Mouse (Mus musculus) megakaryocyte-erythroid progenitor cell, adult 5-6 weeks (primary cell): Measurements from ENCODE around the gene Etfa. TPM values are rescaled to one million over a fixed set of nuclear protein-coding genes. Genes with fewer than 3 reads are reported as not detected.

ENCODE experiments used
- ATAC-seq: replicated peaks from 2 replicates; pipeline ENCODE4 v1.8.0; 2016; ENCODE audit warnings: mild to moderate bottlenecking, inconsistent platforms; ENCODE audit not compliant: severe bottlenecking, poor library complexity, low FRiP score, low TSS enrichment
- total RNA-seq, 2 experiments: library from RNA; stranded (forward) in 1 of 2; stranded (reverse) in 1 of 2; fragments of 200-1000, 215-1000 nt in 1 of 2; fragments of >200 nt in 1 of 2; fragmentation: Nextera tagmentation in 1 of 2; gene quantifications; 2 replicates each; pipeline ENCODE4 v1.2.3; 2014 to 2017

Etfa gene
- total RNA-seq, 2 experiments from 2014 or later, result 72.0 to 115 TPM

DNA sequence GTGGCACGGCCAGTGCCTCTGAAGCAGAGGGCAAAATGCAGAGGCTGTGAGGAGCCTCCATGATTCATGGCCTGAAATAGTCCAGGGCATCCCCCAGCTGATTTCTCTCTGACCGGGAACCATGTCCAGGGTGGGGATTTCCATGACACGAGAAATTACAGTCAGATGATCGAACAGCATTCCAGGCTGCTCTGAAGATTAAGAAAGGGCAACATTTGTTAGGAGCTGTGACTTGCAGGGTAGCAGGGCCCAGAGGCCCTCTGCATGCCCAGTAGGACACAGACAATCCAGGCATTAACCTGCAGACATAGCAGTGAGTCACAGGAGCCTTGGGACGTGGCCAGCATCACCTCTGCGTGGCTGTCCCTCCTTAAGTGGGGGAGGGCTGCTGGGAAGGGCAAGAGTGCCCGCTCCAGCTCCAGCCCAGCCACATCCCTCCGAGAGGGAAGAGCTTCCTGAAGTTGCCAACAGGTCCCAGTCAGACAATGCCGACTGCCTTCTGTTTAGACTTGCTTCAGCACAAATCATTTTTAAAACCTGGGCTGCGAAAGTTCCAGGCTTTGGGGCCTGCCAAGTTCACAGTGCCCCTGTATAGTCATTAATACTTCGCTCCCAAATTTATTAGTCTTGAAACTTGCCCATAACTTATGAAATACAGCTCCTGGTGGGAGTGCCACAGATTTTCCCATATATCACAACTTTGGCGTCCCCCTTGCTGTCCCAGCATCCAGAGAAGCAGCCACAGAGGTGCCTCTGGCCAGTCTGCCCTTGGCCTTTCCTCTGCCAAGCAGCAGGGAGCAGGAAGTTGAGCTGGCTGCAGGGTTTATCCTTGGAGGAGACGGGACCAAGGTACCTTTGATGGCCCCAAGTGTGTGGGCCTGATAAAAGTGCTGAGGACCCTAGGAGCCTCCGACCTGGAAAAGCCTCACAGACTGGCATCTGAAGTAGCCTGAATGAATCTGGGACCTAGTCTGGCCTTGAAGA lies 79.4 kb downstream of the Etfa start:
- ATAC-seq, result no peak

- no peak for ATAC-seq
Measured at GRCm38 (mm10) chr9:55430133-55430532, 81.9 kb downstream of the Etfa start.

DNA sequence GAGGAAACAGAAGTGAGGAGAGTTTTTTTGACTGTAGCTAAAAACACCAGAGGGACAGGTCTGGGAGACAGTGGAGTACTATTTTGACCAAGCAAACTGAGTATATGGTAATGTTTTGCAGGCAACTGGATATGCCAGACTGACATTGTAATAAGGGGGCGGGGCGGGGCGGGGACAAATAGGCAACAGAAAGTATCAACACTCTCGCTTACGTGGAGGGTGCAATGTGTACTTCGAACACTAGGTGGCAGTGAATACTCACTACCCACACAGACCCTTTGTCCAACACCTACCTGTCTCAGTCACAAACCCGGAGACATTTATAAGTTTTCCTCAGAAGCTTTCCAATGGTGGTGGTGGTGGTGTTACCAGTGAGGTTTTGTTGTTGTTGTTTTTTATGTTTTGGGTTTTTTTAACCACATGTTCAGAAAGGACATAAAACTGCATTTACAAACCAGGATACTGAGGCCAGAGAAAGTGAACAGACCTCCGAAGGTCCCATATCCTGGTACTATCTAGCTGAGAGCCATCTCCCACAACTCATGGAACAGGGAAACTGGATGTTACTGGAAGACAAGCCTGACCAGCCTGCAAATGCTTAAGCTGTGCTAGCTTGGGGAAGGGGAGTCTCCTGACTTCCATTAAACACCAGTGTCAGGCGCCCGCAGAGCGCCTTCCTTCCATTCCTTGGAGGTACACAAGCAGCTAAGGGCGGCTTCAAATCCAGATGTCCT lies 82.6 kb downstream of the Etfa start:
- ATAC-seq, result peak; percentile 91

GRCm38 (mm10) chr9:55425271-55425810 lies 86.7 kb downstream of the Etfa start:
- no peak for ATAC-seq

DNA sequence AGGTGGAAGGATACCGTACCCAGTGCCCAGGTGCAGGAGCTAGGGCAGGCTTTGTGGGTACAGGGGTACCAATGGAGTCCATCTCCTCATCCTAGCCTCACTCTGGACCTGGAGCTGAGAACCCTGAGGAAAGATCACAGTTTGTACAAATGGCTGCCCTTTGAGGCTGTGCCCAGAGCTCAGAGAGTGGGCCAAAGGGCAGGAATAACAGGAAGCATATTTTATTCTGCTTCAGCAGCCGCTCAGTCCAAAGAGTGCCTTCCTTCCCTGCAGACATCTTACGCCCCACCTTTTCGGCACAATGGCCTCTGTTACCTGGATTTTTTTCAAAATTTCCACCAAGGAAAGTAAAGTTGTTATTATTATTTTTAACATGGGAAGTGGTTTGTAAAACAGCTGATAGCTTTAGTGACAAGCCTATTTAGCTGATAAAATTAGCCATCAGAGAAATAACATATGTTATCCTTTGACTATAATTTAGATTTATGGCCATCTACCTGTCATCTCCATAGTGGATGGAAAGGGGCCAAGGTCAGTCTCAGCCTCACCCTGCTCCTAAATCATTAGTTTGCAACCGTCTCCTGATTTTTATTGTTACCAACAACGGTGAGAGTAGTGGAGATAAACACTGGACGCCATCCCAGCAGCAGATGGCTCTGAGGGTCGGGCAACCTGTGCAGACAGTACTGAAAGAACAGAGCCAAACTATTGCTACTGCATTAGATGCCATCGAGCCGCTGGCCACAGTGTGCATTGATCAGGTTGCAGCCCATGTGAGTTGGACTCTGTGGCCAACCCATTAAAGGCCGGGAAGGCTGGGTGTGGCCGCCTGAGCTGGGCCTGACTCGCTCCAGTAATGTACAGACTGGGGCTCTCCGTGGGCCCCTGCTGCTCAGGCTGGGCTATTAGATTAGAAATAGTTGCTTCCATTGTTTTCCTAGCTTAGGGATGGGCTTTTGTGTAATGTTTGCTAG lies 88.3 kb downstream of the Etfa start:
- ATAC-seq, result no peak

- no peak for ATAC-seq
Measured at GRCm38 (mm10) chr9:55421786-55422185, 90.3 kb downstream of the Etfa start.

DNA sequence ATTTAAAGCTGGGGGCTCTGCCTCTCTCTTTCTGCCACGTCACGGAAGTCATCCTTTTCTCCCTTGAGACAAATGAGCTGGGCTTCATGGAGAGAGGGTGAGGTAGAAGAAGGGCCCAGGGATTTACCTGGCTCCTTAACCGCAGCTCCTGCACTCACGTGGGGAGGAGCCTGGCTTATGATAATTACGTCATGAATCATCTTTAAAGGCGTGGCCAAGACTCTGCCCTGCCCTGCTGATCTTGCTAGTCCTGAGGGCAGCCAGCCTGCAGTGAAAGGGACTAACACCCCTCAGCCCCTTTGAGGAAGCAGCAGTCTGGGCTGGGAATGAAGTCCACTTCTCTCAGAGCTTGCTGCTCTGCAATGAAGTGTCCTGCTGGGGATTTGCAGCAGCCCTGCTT lies 100.9 kb downstream of the Etfa start:
- ATAC-seq, result no peak

- ATAC-seq, result no peak
Measured at GRCm38 (mm10) chr9:55410430-55410829, 101.6 kb downstream of the Etfa start.

- ATAC-seq, result peak; percentile 63; the same call in 1 of the 2 replicates
Measured at GRCm38 (mm10) chr9:55409833-55410232, 102.2 kb downstream of the Etfa start.

GRCm38 (mm10) chr9:55408851-55409250 lies 103.2 kb downstream of the Etfa start:
- no peak for ATAC-seq

DNA sequence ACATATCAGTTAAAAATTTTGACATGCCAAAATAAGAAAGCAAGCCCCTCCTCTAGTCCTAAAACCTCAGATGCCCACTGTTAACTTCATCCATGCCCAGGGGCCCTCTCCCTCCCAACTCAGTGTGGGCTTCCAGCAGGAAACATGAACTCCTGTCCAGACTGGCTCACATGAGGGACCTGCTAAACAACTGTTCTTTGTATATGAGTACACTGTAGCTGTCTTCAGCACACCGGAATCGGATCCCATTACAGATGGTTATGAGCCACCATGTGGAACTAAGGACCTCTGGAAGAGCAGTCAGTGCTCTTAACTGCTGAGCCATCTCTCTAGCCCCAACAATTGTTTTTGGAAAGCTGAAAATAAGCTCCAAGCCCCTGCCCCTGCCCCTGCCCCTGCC lies 105.3 kb downstream of the Etfa start:
- ATAC-seq, result no peak

DNA sequence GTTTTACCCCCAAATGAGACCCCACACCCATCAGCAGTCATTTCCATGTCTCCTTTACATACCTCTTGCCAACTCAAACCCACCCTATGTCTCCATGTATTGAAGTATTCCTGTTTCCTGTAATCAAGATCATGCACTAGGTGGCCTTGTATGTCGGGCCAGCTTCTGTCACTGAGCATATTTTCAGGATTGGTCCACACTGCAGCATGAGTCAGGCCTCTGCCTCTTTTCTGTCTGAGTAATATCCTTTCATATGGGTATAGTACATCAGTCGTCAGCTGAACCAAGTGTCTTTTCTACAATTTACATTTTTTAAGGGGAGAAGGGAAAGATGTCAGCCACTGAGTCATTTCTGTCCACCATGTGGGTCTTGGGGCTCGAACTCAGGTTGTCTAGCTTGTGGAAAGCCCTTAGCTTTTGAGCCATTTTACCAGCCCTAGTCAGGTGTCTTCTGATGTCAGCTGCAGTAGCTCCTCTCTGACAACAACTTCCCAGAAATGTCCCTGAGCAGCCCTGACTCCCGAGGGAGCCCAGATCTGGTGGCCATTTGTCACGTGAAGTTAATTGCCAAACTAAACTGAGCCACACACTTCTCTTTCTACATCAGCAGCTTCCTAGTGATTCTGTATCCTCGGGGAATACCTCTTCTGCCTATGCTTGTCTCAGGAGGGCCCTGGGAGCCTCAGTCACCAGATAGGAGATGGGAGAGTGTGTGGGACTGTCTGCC lies 106.9 kb downstream of the Etfa start:
- no peak for ATAC-seq

Other genes with a start within 250 kb of the Etfa start
- not detected in 2 replicates for gene Nrg4, start 185.4 kb downstream of the Etfa start, total RNA-seq (2014; fragmentation: Nextera tagmentation)
- not detected in 2 replicates for gene Nrg4, start 185.4 kb downstream of the Etfa start, total RNA-seq (2017)
- gene Tmem266, start 185.3 kb downstream of the Etfa start, total RNA-seq (2014; fragmentation: Nextera tagmentation), result not detected in 2 replicates
- not detected in 2 replicates for gene Tmem266, start 185.3 kb downstream of the Etfa start, total RNA-seq (2017)
- not detected in 2 replicates for gene Isl2, start 26.4 kb upstream of the Etfa start, total RNA-seq (2014; fragmentation: Nextera tagmentation)
- not detected in 2 replicates for gene Isl2, start 26.4 kb upstream of the Etfa start, total RNA-seq (2017)